Mouse (Mus musculus): ENCODE results near the gene Dzip1. TPM values are rescaled to one million over a fixed set of nuclear protein-coding genes. Genes with fewer than 3 reads are reported as not detected.

The Dzip1 gene
- polyA plus RNA-seq, 1 experiment from 2014 or later = 28.2 TPM

DNA sequence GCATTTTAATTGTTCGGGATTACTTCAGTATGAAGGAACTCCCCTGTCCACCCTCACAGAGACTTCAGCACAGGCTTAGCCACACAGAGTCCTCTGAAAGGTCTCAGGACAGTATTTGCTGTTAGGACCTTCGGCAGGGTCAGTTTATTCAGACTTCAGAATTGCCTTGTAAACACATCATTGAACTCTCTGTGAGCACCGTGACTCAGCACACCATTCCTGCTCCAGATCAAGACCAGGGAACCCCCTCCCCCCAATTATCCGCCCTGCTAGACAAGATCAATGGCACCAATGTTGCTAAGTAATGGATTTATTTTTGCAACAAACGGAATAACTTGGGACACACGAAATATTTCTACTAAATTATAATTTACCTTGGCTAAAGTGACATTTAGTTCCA, 57.9 kb downstream of the Dzip1 start:
- Histone ChIP-seq H3K27ac (ENCODE audit: low read depth, low read length) (no peak overlapping the region), H3K4me2 (no peak overlapping the region), H3K27me3 (ENCODE audit: control insufficient read depth, insufficient read depth, low read length) (no peaks in the 10 kb centered on the region), H3K9ac (ENCODE audit: low read length) (no peak overlapping the region), H3K4me3 (ENCODE audit: low read depth, low read length) (no peak overlapping the region), H3K36me3 (ENCODE audit: control insufficient read depth, insufficient read depth, low read length) (no peaks in the 10 kb centered on the region), H3K9me3 (ENCODE audit: control insufficient read depth, low read length) (no peaks in the 10 kb centered on the region), H3K4me1 (ENCODE audit: control insufficient read depth, insufficient read depth, low read length) (0 out of 2 replicates have a peak, but pooled peaks cover 2% of the 10 kb centered on the region)
- WGBS = 60% methylated on average over 6 of the region's 6 CpGs
- DNase-seq (ENCODE audit: low spot score, missing footprints) (no peak), ATAC-seq (ENCODE audit: low FRiP score) (no peak)

GRCm38 (mm10) chr14:118866014-118866811, 59.0 kb downstream of the Dzip1 start:
- Histone ChIP-seq H3K27me3 (ENCODE audit: control insufficient read depth, insufficient read depth, low read length) (no peaks in the 10 kb centered on the region), H3K36me3 (ENCODE audit: control insufficient read depth, insufficient read depth, low read length) (no peaks in the 10 kb centered on the region), H3K4me2 (no peak overlapping the region), H3K9ac (ENCODE audit: low read length) (no peak overlapping the region), H3K9me3 (ENCODE audit: control insufficient read depth, low read length) (no peaks in the 10 kb centered on the region), H3K4me3 (ENCODE audit: low read depth, low read length) (no peak overlapping the region), H3K4me1 (ENCODE audit: control insufficient read depth, insufficient read depth, low read length) (0 out of 2 replicates have a peak, but pooled peaks cover 2% of the 10 kb centered on the region), H3K27ac (ENCODE audit: low read depth, low read length) (no peak overlapping the region)
- DNase-seq (ENCODE audit: low spot score, missing footprints) (no peak), ATAC-seq (ENCODE audit: low FRiP score) (no peak)
- 93% methylated on average over 10 of the region's 10 CpGs for WGBS

- Histone ChIP-seq H3K4me3 (ENCODE audit: low read depth, low read length) (no peak overlapping the region), H3K9me3 (ENCODE audit: control insufficient read depth, low read length) (no peaks in the 10 kb centered on the region), H3K4me2 (no peak overlapping the region), H3K27me3 (ENCODE audit: control insufficient read depth, insufficient read depth, low read length) (no peaks in the 10 kb centered on the region), H3K9ac (ENCODE audit: low read length) (no peak overlapping the region), H3K27ac (ENCODE audit: low read depth, low read length) (no peak overlapping the region), H3K4me1 (ENCODE audit: control insufficient read depth, insufficient read depth, low read length) (0 out of 2 replicates have a peak, but pooled peaks cover 2% of the 10 kb centered on the region), H3K36me3 (ENCODE audit: control insufficient read depth, insufficient read depth, low read length) (no peaks in the 10 kb centered on the region)
- 70% methylated on average over 4 of the region's 4 CpGs for WGBS
- DNase-seq (ENCODE audit: low spot score, missing footprints) (no peak), ATAC-seq (ENCODE audit: low FRiP score) (no peak)
Observed at GRCm38 (mm10) chr14:118864905-118865304, 60.4 kb downstream of the Dzip1 start.

- Histone ChIP-seq H3K4me3 (ENCODE audit: low read depth, low read length) (no peak overlapping the region), H3K4me2 (no peak overlapping the region), H3K27me3 (ENCODE audit: control insufficient read depth, insufficient read depth, low read length) (no peaks in the 10 kb centered on the region), H3K27ac (ENCODE audit: low read depth, low read length) (no peak overlapping the region), H3K4me1 (ENCODE audit: control insufficient read depth, insufficient read depth, low read length) (0 out of 2 replicates have a peak, but pooled peaks cover under 1% of the 10 kb centered on the region), H3K9ac (ENCODE audit: low read length) (no peak overlapping the region), H3K36me3 (ENCODE audit: control insufficient read depth, insufficient read depth, low read length) (no peaks in the 10 kb centered on the region), H3K9me3 (ENCODE audit: control insufficient read depth, low read length) (no peaks in the 10 kb centered on the region)
- ATAC-seq (ENCODE audit: low FRiP score) (no peak), DNase-seq (ENCODE audit: low spot score, missing footprints) (no peak)
- 68% methylated on average over 7 of the region's 7 CpGs for WGBS
Observed at GRCm38 (mm10) chr14:118862253-118862652, 63.0 kb downstream of the Dzip1 start.

GRCm38 (mm10) chr14:118858318-118858717, 66.9 kb downstream of the Dzip1 start:
- Histone ChIP-seq H3K9me3 (ENCODE audit: control insufficient read depth, low read length) (no peaks in the 10 kb centered on the region), H3K36me3 (ENCODE audit: control insufficient read depth, insufficient read depth, low read length) (no peaks in the 10 kb centered on the region), H3K9ac (ENCODE audit: low read length) (no peak overlapping the region), H3K27me3 (ENCODE audit: control insufficient read depth, insufficient read depth, low read length) (peaks cover 6% of the 10 kb centered on the region), H3K4me1 (ENCODE audit: control insufficient read depth, insufficient read depth, low read length) (0 out of 2 replicates have a peak, but pooled peaks cover 3% of the 10 kb centered on the region), H3K27ac (ENCODE audit: low read depth, low read length) (no peak overlapping the region), H3K4me3 (ENCODE audit: low read depth, low read length) (no peak overlapping the region), H3K4me2 (no peak overlapping the region)
- ATAC-seq (ENCODE audit: low FRiP score) (no peak), DNase-seq (ENCODE audit: low spot score, missing footprints) (no peak)
- WGBS = 78% methylated on average over 6 of the region's 6 CpGs

DNA sequence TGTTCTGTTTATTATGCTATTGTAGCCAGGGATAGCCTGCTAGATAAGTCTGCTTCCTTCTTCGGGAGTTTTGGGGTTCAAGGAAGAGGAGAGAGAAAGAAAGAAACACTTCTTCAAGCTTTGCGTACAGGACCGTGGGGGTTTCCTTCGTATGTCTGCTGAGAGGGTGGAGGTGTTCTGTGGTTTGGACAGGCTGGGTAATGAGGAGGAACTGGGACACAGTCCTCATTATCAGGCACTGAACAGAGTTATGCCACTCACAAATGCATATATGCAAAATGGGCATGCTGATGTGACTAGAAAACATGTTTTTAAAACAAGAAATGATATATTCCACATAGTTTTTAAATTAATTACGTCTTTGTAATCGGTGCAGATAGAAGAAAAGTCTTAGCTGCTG, 68.7 kb downstream of the Dzip1 start:
- H3K36me3 ChIP-seq (ENCODE audit: control insufficient read depth, insufficient read depth, low read length) = no peaks in the 10 kb centered on the region
- no peak for DNase-seq (ENCODE audit: low spot score, missing footprints)
- no peaks in the 10 kb centered on the region for H3K9me3 ChIP-seq (ENCODE audit: control insufficient read depth, low read length)
- 0 out of 2 replicates have a peak, but pooled peaks cover 3% of the 10 kb centered on the region for H3K4me1 ChIP-seq (ENCODE audit: control insufficient read depth, insufficient read depth, low read length)
- H3K9ac ChIP-seq (ENCODE audit: low read length) = no peak overlapping the region
- no peak for ATAC-seq (ENCODE audit: low FRiP score)
- no peak overlapping the region for H3K4me2 ChIP-seq
- no peak overlapping the region for H3K27ac ChIP-seq (ENCODE audit: low read depth, low read length)
- no peak overlapping the region for H3K4me3 ChIP-seq (ENCODE audit: low read depth, low read length)
- 85% methylated on average over 6 of the region's 6 CpGs for WGBS
- H3K27me3 ChIP-seq (ENCODE audit: control insufficient read depth, insufficient read depth, low read length) = peaks cover 6% of the 10 kb centered on the region

GRCm38 (mm10) chr14:118855141-118855800, 70.0 kb downstream of the Dzip1 start:
- peak overlapping the region; percentile 50 for H3K4me3 ChIP-seq (ENCODE audit: low read depth, low read length)
- DNase-seq (ENCODE audit: low spot score, missing footprints) (peak; percentile 93), ATAC-seq (ENCODE audit: low FRiP score) (peak; percentile 73)
- H3K9ac ChIP-seq (ENCODE audit: low read length) = peak overlapping the region; percentile 4
- no peak overlapping the region for H3K27ac ChIP-seq (ENCODE audit: low read depth, low read length)
- H3K4me1 ChIP-seq (ENCODE audit: control insufficient read depth, insufficient read depth, low read length) = 0 out of 2 replicates have a peak, but pooled peaks cover 3% of the 10 kb centered on the region
- peak overlapping the region; percentile 65 for H3K4me2 ChIP-seq
- no peaks in the 10 kb centered on the region for H3K36me3 ChIP-seq (ENCODE audit: control insufficient read depth, insufficient read depth, low read length)
- H3K27me3 ChIP-seq (ENCODE audit: control insufficient read depth, insufficient read depth, low read length) = peaks cover 6% of the 10 kb centered on the region
- H3K9me3 ChIP-seq (ENCODE audit: control insufficient read depth, low read length) = no peaks in the 10 kb centered on the region
- under 1% methylated on average over 28 of the region's 28 CpGs for WGBS

DNA sequence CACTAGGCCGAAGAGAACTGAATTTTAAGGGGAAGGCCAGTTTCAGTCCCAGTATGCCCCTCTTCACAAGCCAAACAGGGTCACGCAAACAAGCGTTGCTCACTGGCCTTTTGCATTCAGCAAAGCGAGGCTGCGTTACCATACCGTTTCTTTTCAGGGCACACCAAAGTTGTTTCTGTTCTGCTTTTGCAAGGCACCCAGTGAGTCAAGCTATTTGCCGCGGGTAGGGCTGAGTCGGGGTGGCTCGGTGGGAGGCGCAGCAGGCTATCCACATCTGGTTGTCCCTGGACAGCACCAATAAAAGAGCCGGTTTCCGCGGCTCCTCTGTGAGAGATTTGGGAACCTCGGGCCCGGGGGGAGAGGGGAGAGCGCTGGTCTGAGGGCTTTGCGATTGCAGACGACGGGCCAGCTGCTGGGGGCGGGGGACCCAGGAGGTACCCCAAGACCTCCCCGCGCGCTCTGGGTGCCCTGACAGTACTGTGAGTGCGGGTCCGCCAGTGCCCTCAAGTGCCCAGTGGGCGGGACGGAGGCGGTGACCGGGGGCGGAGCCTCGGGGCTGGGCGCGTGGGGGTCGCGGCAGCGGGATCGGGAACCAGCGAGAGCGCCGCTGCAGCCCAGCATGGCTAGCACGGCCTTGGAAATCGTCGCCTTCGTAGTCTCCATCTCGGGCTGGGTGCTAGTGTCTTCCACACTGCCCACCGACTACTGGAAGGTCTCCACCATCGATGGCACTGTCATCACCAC, 70.7 kb downstream of the Dzip1 start:
- Histone ChIP-seq H3K9me3 (ENCODE audit: control insufficient read depth, low read length) (no peaks in the 10 kb centered on the region), H3K4me2 (peak overlapping the region; percentile 65), H3K27ac (ENCODE audit: low read depth, low read length) (no peak overlapping the region), H3K36me3 (ENCODE audit: control insufficient read depth, insufficient read depth, low read length) (no peaks in the 10 kb centered on the region), H3K4me3 (ENCODE audit: low read depth, low read length) (peak overlapping the region; percentile 50), H3K9ac (ENCODE audit: low read length) (peak overlapping the region; percentile 4), H3K4me1 (ENCODE audit: control insufficient read depth, insufficient read depth, low read length) (0 out of 2 replicates have a peak, but pooled peaks cover 3% of the 10 kb centered on the region), H3K27me3 (ENCODE audit: control insufficient read depth, insufficient read depth, low read length) (peaks cover 6% of the 10 kb centered on the region)
- under 1% methylated on average over 48 of the region's 48 CpGs for WGBS
- ATAC-seq (ENCODE audit: low FRiP score) = peak; percentile 87
- peak; percentile 98 for DNase-seq (ENCODE audit: low spot score, missing footprints)

Data from midbrain, embryonic 11.5 days (tissue).